Mouse (Mus musculus) myocyte (in vitro differentiated cells): ENCODE results near the gene Adam4.

Experiments
- E2F4 ChIP-seq: IDR thresholded peaks from one replicate; pipeline ENCODE4 v1.6.1; 2011; ENCODE audit warnings: mild to moderate bottlenecking, control low read depth, moderate library complexity; ENCODE audit not compliant: insufficient read depth
- MYOD1 ChIP-seq, 3 experiments: IDR thresholded peaks; one replicate each; pipeline ENCODE4 v1.6.1; 2011; ENCODE audit warnings: control low read depth in 2 of 3, low read depth in 2 of 3, mild to moderate bottlenecking in 2 of 3, moderate library complexity in 1 of 3; ENCODE audit not compliant: insufficient read length in 2 of 3, control insufficient read depth in 1 of 3
- MYOG ChIP-seq, 3 experiments: IDR thresholded peaks; one replicate each; pipeline ENCODE4 v1.6.1; 2011; ENCODE audit warnings: control low read depth in 2 of 3, low read depth in 2 of 3, mild to moderate bottlenecking in 2 of 3; ENCODE audit not compliant: insufficient read length in 2 of 3, control insufficient read depth in 1 of 3, insufficient read depth in 1 of 3
- POLR2A ChIP-seq: IDR thresholded peaks from one replicate; pipeline ENCODE4 v1.6.1; 2011; ENCODE audit warnings: low read depth, mild to moderate bottlenecking, control low read depth, moderate library complexity; ENCODE audit not compliant: insufficient read length
- POLR2AphosphoS2 ChIP-seq: IDR thresholded peaks from one replicate; pipeline ENCODE4 v1.6.1; 2011; ENCODE audit warnings: low read depth, control low read depth; ENCODE audit not compliant: insufficient read length
- SRF ChIP-seq: IDR thresholded peaks from one replicate; pipeline ENCODE4 v1.6.1; 2011; ENCODE audit warnings: low read depth; ENCODE audit not compliant: control insufficient read depth, insufficient read length
- TCF12 ChIP-seq: IDR thresholded peaks from one replicate; pipeline ENCODE4 v1.6.1; 2011; ENCODE audit warnings: mild to moderate bottlenecking, control low read depth; ENCODE audit not compliant: poor library complexity, insufficient read depth, severe bottlenecking
- TCF3 ChIP-seq: IDR thresholded peaks from one replicate; pipeline ENCODE4 v1.6.1; 2011; ENCODE audit warnings: low read depth, control low read depth; ENCODE audit not compliant: insufficient read length

DNA sequence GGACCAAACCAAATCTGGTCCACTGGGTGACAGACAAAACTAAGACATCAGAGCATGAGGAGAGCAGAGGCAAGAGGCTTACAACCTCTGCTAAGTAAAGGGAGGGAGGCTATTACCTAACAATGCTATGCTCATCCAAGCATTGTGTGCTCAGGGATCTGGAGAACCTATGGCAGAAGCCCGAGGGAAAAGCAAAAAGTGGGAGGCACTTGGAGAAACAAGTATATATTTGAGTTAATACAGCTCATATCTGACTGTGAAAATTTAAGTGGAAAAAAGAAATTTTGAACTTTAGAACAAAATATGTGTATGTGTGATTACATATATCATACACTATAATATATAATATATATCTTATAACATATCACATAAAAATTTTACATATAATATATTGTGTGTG, at the start of gene Adam4:
- no peak for TF ChIP-seq POLR2A
- TF ChIP-seq MYOD1 (IDR thresholded peaks at IDR 0.05; ENCODE audit: control insufficient read depth in 1 of 3, insufficient read length in 2 of 3, low read depth in 2 of 3): no peak
- TF ChIP-seq POLR2AphosphoS2: no peak
- TF ChIP-seq TCF12: no peak
- TF ChIP-seq MYOG (IDR thresholded peaks at IDR 0.05; ENCODE audit: control insufficient read depth in 1 of 3, insufficient read depth in 1 of 3, insufficient read length in 2 of 3, low read depth in 2 of 3): no peak
- no peak for TF ChIP-seq TCF3
- TF ChIP-seq E2F4: no peak
- TF ChIP-seq SRF: no peak
